Mouse (Mus musculus): ENCODE measurements around the gene Olfr373. TPM values are rescaled to one million over a fixed set of nuclear protein-coding genes. Genes with fewer than 3 reads are reported as not detected.
A peak's percentile ranks its signal among the peaks of the same experiment; 100 is the strongest.
"Not testable (repeated sequence)": the region's sequence is repeated elsewhere in the genome, so short reads cannot be mapped to it uniquely, and the experiment has no call there.

Olfr373 gene
- polyA plus RNA-seq, 1 experiment from 2014 or later: not detected

DNA sequence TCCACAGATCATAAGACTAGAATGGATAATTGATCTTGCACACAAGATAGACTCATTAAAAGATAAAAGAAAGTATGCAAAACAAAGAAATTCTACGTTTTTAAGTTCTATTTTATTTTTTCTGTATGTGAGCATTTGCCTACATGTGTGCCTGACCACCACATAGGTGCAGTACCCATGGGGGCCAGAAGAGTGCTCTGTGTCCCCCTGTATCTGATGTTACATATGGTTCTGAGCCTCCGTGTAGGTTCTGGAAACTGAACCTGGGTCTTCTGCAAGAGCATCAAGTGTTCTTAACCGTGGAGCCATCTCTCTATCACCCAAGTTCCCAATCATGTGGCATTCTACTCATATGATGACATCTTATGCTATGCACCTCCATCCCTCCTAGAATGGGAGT is 29.5 kb downstream of the Olfr373 start:
- no peak overlapping the region for H3K9ac ChIP-seq
- no peak for ATAC-seq (ENCODE audit: low FRiP score)
- H3K4me3 ChIP-seq: no peak overlapping the region

DNA sequence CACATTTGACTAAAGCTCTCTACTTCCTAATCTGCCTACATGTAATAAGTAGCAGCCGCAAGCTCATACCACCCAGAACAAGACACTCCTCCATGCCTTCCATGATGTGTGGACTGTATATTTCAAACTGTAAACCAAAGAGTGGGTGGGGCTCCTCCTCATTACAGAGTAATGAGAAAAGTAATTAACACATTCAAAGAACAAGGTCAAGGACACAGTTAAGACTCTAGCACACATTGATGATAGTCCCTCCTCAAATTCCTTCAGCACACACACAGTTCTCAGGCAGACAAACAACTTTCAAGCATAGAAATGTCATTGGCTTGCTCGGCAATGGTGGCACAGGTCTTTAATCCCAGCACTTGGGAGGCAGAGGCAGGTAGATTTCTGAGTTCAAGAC is 32.2 kb downstream of the Olfr373 start:
- Histone ChIP-seq H3K9ac (no peak overlapping the region), H3K4me2 (replicated peaks) (no peak overlapping the region), H3K4me3 (no peak overlapping the region), H3K4me1 (no peaks in the 10 kb centered on the region), H3K27me3 (no peaks in the 10 kb centered on the region), H3K27ac (no peak overlapping the region), H3K36me3 (no peaks in the 10 kb centered on the region), H3K9me3 (replicated peaks) (no peaks in the 10 kb centered on the region)
- no peak for ATAC-seq (ENCODE audit: low FRiP score)
- WGBS: 90% methylated on average over 2 of the region's 2 CpGs

More for the DNA sequence above, 29.5 kb downstream of the Olfr373 start:
- no peaks in the 10 kb centered on the region for H3K4me1 ChIP-seq
- no peaks in the 10 kb centered on the region for H3K36me3 ChIP-seq
- no peak overlapping the region for H3K4me2 ChIP-seq (replicated peaks)
- H3K9me3 ChIP-seq (replicated peaks): no peaks in the 10 kb centered on the region
- 78% methylated on average over 3 of the region's 3 CpGs for WGBS
- no peaks in the 10 kb centered on the region for H3K27me3 ChIP-seq
- H3K27ac ChIP-seq: no peak overlapping the region

DNA sequence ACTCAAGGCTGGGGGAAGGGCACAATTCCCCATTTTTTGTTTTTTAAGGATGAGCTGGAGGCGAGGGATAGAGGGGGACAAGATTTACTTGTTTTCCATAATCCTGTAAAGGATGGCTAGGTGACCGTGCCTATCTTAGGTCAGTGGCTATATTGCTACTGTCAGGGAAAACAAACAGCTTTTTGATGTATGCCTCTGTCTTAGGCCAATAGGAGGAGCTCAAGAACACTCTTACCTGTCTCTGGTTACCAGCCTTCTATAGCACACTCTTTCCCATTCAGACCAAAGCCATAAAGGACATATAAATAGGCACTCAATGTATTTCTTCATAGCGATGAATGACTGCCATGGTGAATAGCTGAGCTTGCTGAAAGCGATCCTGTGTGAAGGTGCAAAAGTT is 35.6 kb downstream of the Olfr373 start:
- H3K4me2 ChIP-seq (replicated peaks): no peak overlapping the region
- no peak overlapping the region for H3K9ac ChIP-seq
- no peaks in the 10 kb centered on the region for H3K27me3 ChIP-seq
- H3K4me3 ChIP-seq: no peak overlapping the region
- no peaks in the 10 kb centered on the region for H3K4me1 ChIP-seq
- no peaks in the 10 kb centered on the region for H3K36me3 ChIP-seq
- WGBS: 47% methylated on average over 4 of the region's 4 CpGs
- no peaks in the 10 kb centered on the region for H3K9me3 ChIP-seq (replicated peaks)
- ATAC-seq (ENCODE audit: low FRiP score): no peak
- H3K27ac ChIP-seq: no peak overlapping the region

DNA sequence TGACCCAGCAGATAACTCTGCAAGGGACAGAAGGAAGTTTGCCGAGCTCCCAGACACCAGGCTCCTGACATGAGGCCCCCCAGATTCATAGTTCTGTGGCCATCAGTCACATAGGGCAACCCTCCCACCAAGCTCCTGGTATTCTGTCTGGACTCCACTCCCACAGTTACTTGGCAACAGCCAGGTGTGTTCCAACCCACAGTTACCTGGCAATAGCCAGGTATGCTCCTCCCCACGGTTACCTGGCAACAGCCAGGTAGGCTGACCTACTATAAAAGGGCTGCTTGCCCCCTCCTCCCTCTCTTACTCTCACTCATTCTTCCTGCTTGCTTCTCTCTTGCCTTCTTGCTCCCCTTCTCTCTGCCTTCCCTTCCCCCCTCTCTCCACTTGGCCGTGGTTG is 38.5 kb downstream of the Olfr373 start:
- H3K9ac ChIP-seq; ATAC-seq (ENCODE audit: low FRiP score); H3K9me3 ChIP-seq (replicated peaks); H3K36me3 ChIP-seq; H3K27ac ChIP-seq; H3K4me3 ChIP-seq; H3K4me2 ChIP-seq (replicated peaks); H3K4me1 ChIP-seq; H3K27me3 ChIP-seq: not testable (repeated sequence)
- 60% methylated on average over 3 of the region's 3 CpGs for whole genome bisulfite sequencing

DNA sequence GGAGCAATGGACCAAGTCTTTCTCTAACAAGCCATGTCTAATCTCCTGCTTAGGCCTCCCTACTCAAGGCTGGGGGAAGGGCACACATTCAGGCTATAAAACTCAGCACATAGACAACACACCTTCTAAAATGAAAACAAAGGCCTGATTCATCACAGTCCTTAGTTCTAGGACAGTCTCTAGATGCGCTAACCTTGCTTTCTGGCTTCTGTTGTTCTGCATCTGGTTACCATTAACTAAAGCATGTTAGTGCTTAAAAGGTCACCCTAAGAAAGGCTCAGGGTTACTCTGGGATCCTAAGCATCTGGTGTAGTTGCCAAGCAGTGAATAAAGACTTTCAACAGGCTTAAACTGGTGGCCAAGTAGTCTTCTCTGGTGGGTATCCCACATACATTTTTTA is 39.0 kb downstream of the Olfr373 start:
- Histone ChIP-seq H3K9ac (no peak overlapping the region), H3K4me1 (no peaks in the 10 kb centered on the region), H3K4me3 (no peak overlapping the region), H3K27ac (no peak overlapping the region), H3K27me3 (no peaks in the 10 kb centered on the region), H3K36me3 (no peaks in the 10 kb centered on the region), H3K4me2 (replicated peaks) (no peak overlapping the region), H3K9me3 (replicated peaks) (no peaks in the 10 kb centered on the region)
- WGBS: 58% methylated on average over 1 of the region's 1 CpGs
- ATAC-seq (ENCODE audit: low FRiP score): no peak

DNA sequence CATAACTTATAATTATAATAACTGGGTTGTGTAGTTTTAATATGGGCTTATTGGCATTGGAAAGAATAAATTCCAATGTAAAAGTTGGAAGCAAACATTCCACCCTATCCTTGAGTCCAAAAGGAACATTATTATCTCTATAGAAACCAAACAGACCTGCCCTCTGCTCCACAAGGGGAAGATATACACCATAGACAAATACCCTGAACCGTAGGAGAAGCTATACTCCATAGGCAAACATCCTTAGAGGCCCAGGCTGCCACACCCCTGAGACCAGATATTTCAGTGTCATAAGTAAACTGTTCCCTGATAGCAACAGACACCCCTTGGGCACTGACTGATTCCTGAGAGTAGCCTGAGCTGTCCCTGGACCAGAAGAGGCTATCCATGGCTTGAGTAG is 44.9 kb downstream of the Olfr373 start:
- 78% methylated on average over 1 of the region's 1 CpGs for WGBS
- no peak overlapping the region for H3K9ac ChIP-seq
- H3K4me3 ChIP-seq: no peak overlapping the region
- H3K4me1 ChIP-seq: no peaks in the 10 kb centered on the region
- ATAC-seq (ENCODE audit: low FRiP score): no peak
- H3K36me3 ChIP-seq: no peaks in the 10 kb centered on the region
- H3K9me3 ChIP-seq (replicated peaks): no peaks in the 10 kb centered on the region
- H3K4me2 ChIP-seq (replicated peaks): no peak overlapping the region
- no peak overlapping the region for H3K27ac ChIP-seq
- H3K27me3 ChIP-seq: no peaks in the 10 kb centered on the region

DNA sequence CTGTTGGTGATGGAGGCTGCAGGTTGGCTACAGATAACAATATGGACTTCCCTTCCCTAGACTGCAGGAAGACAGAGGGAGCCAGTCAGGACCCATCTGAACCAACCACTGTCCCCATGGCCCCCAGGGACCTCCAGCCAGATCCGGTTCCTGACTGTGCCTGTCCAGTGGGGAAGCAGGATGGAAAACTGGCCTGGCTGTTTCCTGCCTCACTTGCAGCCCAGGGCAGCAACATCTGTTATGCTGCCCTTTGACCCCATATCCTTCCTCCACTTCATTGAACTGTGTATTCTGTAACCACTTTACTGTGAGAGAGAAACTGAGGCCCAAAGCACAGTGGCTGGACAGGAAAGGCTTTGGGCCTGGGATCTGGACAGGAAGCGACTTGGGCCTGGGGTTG is 48.3 kb downstream of the Olfr373 start:
- Histone ChIP-seq H3K27me3 (no peaks in the 10 kb centered on the region), H3K27ac (no peak overlapping the region), H3K36me3 (no peaks in the 10 kb centered on the region), H3K9ac (no peak overlapping the region), H3K4me2 (replicated peaks) (no peak overlapping the region), H3K4me1 (peaks cover 6% of the 10 kb centered on the region; the same call in 1 of the 2 replicates), H3K9me3 (replicated peaks) (no peaks in the 10 kb centered on the region), H3K4me3 (no peak overlapping the region)
- ATAC-seq (ENCODE audit: low FRiP score): no peak
- 60% methylated on average over 2 of the region's 2 CpGs for WGBS

DNA sequence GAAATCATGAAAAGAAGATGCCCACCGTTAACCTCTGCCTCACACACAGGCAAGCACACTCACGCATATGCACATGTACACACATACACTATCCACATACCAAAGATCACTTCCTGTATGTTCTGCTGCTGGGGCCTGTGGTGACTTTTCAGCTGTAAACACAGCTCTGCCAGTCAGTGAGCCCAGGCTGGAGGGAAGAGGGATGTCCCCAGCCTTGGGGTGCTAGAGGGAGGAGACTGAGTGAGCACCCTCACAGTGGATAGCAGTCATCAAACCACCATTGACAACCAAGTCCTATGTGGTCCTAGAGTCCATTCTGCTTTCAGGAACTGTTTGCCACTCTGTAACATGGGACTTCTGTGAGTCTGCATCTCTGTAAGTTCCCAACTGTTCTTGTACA is 48.9 kb downstream of the Olfr373 start:
- H3K9me3 ChIP-seq (replicated peaks): no peaks in the 10 kb centered on the region
- peaks cover 8% of the 10 kb centered on the region; the same call in 1 of the 2 replicates for H3K4me1 ChIP-seq
- H3K27me3 ChIP-seq: no peaks in the 10 kb centered on the region
- no peak overlapping the region for H3K4me3 ChIP-seq
- H3K36me3 ChIP-seq: no peaks in the 10 kb centered on the region
- H3K27ac ChIP-seq: no peak overlapping the region
- H3K9ac ChIP-seq: no peak overlapping the region
- WGBS: 73% methylated on average over 2 of the region's 2 CpGs
- H3K4me2 ChIP-seq (replicated peaks): no peak overlapping the region
- ATAC-seq (ENCODE audit: low FRiP score): no peak

DNA sequence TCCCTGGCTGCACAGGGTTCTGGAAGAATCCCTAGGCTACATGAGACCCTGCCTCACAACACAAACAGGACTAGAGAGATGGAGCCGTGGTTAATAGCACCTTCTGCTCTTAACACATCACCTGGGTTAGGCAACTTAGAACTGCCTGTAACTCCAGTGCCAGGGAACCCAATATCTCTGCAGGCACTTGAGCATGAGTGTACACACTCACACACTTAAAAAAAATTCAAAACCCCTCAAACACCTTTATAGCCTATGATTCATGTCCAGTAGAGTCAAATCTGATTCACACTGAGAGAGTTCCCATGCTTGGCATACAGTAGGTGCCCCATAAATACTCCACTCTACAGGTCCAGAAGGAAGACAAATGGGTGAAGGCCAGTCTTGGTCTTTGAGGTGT is 49.4 kb downstream of the Olfr373 start:
- no peaks in the 10 kb centered on the region for H3K27me3 ChIP-seq
- H3K4me2 ChIP-seq (replicated peaks): no peak overlapping the region
- H3K4me3 ChIP-seq: no peak overlapping the region
- peaks cover 10% of the 10 kb centered on the region; the same call in 1 of the 2 replicates for H3K4me1 ChIP-seq
- H3K36me3 ChIP-seq: no peaks in the 10 kb centered on the region
- H3K9me3 ChIP-seq (replicated peaks): no peaks in the 10 kb centered on the region
- no peak overlapping the region for H3K27ac ChIP-seq
- H3K9ac ChIP-seq: no peak overlapping the region
- ATAC-seq (ENCODE audit: low FRiP score): no peak
- WGBS: 89% methylated on average over 1 of the region's 1 CpGs

DNA sequence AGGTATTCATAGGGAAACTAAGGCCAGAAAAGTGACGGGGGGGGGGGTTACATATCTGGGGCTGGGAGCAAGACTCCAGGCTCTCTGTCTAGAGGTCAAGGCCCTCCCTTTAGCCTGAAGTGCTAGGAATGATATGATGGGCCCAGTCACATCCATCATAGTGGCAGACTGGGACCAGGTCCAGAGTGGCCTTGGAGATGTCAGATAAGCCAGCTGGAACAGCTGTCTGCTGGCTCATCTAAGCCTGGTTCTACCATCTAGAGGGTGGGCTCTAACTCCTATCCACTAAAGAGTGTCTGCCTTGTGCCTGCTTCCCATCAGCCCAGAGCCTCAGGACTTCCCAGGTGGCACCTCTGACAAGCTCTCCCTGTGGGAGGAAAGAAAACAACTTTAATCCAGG is 49.9 kb downstream of the Olfr373 start:
- Histone ChIP-seq H3K27ac (no peak overlapping the region), H3K36me3 (no peaks in the 10 kb centered on the region), H3K4me2 (replicated peaks) (no peak overlapping the region), H3K27me3 (no peaks in the 10 kb centered on the region), H3K4me1 (peaks cover 10% of the 10 kb centered on the region), H3K9ac (no peak overlapping the region), H3K9me3 (replicated peaks) (no peaks in the 10 kb centered on the region), H3K4me3 (no peak overlapping the region)
- no peak for ATAC-seq (ENCODE audit: low FRiP score)
- 84% methylated on average over 1 of the region's 1 CpGs for WGBS

DNA sequence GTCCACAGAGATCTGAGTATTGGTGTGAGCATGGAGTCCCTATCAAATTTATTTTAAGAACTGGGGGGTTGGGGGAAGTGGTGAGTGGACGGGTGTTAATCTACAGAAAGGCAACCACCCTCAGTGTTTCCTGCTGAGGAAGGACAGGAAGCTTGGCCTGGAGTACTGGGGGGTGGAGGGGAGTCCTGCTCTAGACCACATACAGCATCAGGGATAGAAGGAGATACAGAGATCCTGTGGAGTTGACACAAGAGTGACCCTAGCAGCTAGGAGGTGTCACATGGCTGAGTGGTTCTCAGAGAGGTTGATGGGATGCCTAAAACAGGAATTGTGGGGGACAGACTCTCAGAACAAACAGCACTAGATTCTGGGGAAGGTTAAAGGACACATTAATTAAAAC is 50.5 kb downstream of the Olfr373 start:
- Histone ChIP-seq H3K9me3 (replicated peaks) (no peaks in the 10 kb centered on the region), H3K9ac (no peak overlapping the region)

DNA sequence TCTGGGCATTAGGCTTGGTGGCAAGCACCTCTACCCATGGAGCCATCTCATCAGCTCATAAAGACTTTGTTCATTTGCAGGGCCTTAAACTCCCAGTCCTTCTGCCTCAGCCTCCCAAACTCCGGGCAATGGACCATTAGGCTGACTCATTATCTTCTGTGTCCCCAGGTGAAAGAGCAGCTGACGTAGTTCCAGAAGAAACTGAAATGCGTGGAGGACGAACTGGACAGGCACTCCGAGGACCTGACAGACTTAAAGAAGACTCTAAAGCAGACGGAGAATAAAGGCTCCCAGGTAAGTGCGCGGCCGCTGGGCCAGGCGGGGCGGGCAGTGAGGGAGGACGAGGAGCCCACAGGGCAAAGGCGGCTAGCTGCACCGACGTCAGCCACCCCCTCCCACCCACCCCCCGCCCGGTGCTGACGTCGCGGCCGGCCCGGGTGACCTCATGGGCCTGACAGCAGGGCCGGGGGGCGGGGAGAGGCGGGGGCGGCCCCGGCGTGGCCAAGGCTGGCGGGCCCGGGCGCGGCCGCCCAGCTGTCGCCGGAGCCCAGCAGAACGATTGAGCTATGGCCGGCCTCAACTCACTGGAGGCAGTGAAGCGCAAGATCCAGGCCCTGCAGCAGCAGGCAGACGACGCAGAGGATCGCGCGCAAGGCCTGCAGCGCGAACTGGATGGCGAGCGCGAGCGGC is 51.9 kb downstream of the Olfr373 start, which contains the start of gene Tpm4:
Gene Tpm4 (plus strand): TSS at position 220 of the 690 bp plus-strand sequence.
- ATAC-seq (ENCODE audit: low FRiP score): peak; percentile 89
- H3K9ac ChIP-seq: peak within 1 kb of the TSS; percentile 92
- H3K9me3 ChIP-seq (replicated peaks): no peaks in the 10 kb centered on the region
- H3K27ac ChIP-seq: peak within 1 kb of the TSS; percentile 93
- H3K4me2 ChIP-seq (replicated peaks): peak within 1 kb of the TSS; percentile 69
- under 1% methylated on average over 48 of the region's 49 CpGs for WGBS
- peak within 1 kb of the TSS; percentile 80 for H3K4me3 ChIP-seq
- no peaks in the 10 kb centered on the region for H3K27me3 ChIP-seq
- peaks cover 17% of the 10 kb centered on the region for H3K36me3 ChIP-seq
- peaks cover 12% of the 10 kb centered on the region for H3K4me1 ChIP-seq

More for the DNA sequence above, 50.5 kb downstream of the Olfr373 start:
- WGBS: 42% methylated on average over 1 of the region's 1 CpGs
- H3K27ac ChIP-seq: no peak overlapping the region
- no peak overlapping the region for H3K4me3 ChIP-seq
- ATAC-seq (ENCODE audit: low FRiP score): no peak
- peaks cover 12% of the 10 kb centered on the region for H3K4me1 ChIP-seq
- H3K4me2 ChIP-seq (replicated peaks): no peak overlapping the region
- H3K27me3 ChIP-seq: no peaks in the 10 kb centered on the region
- peaks cover 3% of the 10 kb centered on the region; the same call in 1 of the 2 replicates for H3K36me3 ChIP-seq
